Mouse (Mus musculus): ENCODE results near the gene Med28. TPM values are rescaled to one million over a fixed set of nuclear protein-coding genes. Genes with fewer than 3 reads are reported as not detected.

The Med28 gene
- polyA plus RNA-seq, 1 experiment from 2014 or later, result 251 TPM

- Histone ChIP-seq H3K4me1 (ENCODE audit: control insufficient read depth, insufficient read depth, low read length) (peaks cover 10% of the 10 kb centered on the region), H3K27ac (ENCODE audit: low read depth, low read length) (no peak overlapping the region), H3K36me3 (ENCODE audit: control insufficient read depth, insufficient read depth, low read length) (peaks cover 12% of the 10 kb centered on the region), H3K9ac (replicated peaks; ENCODE audit: low read depth, low read length) (no peak overlapping the region), H3K4me2 (ENCODE audit: low read depth, low read length) (peak overlapping the region; percentile 82), H3K9me3 (ENCODE audit: control insufficient read depth, low read length) (no peaks in the 10 kb centered on the region), H3K4me3 (ENCODE audit: low read depth, low read length) (no peak overlapping the region), H3K27me3 (ENCODE audit: control insufficient read depth, insufficient read depth, low read length) (no peaks in the 10 kb centered on the region)
- ATAC-seq (ENCODE audit: low read depth), result no peak
- WGBS, result 89% methylated on average over 6 of the region's 6 CpGs
Observed at GRCm38 (mm10) chr5:45521601-45522000, 1.6 kb downstream of the Med28 start.

- Histone ChIP-seq H3K27me3 (ENCODE audit: control insufficient read depth, insufficient read depth, low read length) (no peaks in the 10 kb centered on the region), H3K9ac (replicated peaks; ENCODE audit: low read depth, low read length) (no peak overlapping the region), H3K4me1 (ENCODE audit: control insufficient read depth, insufficient read depth, low read length) (peaks cover 10% of the 10 kb centered on the region), H3K27ac (ENCODE audit: low read depth, low read length) (no peak overlapping the region), H3K36me3 (ENCODE audit: control insufficient read depth, insufficient read depth, low read length) (peaks cover 23% of the 10 kb centered on the region), H3K4me2 (ENCODE audit: low read depth, low read length) (no peak overlapping the region), H3K4me3 (ENCODE audit: low read depth, low read length) (no peak overlapping the region), H3K9me3 (ENCODE audit: control insufficient read depth, low read length) (no peaks in the 10 kb centered on the region)
- no peak for ATAC-seq (ENCODE audit: low read depth)
- 92% methylated on average over 10 of the region's 10 CpGs for WGBS
Observed at GRCm38 (mm10) chr5:45525101-45525500, 5.1 kb downstream of the Med28 start.

- Histone ChIP-seq H3K27ac (ENCODE audit: low read depth, low read length) (no peak overlapping the region), H3K9me3 (ENCODE audit: control insufficient read depth, low read length) (no peaks in the 10 kb centered on the region), H3K36me3 (ENCODE audit: control insufficient read depth, insufficient read depth, low read length) (peaks cover 23% of the 10 kb centered on the region), H3K4me2 (ENCODE audit: low read depth, low read length) (no peak overlapping the region), H3K9ac (replicated peaks; ENCODE audit: low read depth, low read length) (no peak overlapping the region), H3K4me3 (ENCODE audit: low read depth, low read length) (no peak overlapping the region), H3K4me1 (ENCODE audit: control insufficient read depth, insufficient read depth, low read length) (peaks cover 5% of the 10 kb centered on the region), H3K27me3 (ENCODE audit: control insufficient read depth, insufficient read depth, low read length) (no peaks in the 10 kb centered on the region)
- WGBS, result 89% methylated on average over 4 of the region's 4 CpGs
- no peak for ATAC-seq (ENCODE audit: low read depth)
Observed at GRCm38 (mm10) chr5:45526338-45526737, 6.3 kb downstream of the Med28 start.

- Histone ChIP-seq H3K4me3 (ENCODE audit: low read depth, low read length) (no peak overlapping the region), H3K4me1 (ENCODE audit: control insufficient read depth, insufficient read depth, low read length) (no peaks in the 10 kb centered on the region), H3K27me3 (ENCODE audit: control insufficient read depth, insufficient read depth, low read length) (no peaks in the 10 kb centered on the region), H3K9me3 (ENCODE audit: control insufficient read depth, low read length) (no peaks in the 10 kb centered on the region), H3K27ac (ENCODE audit: low read depth, low read length) (no peak overlapping the region), H3K36me3 (ENCODE audit: control insufficient read depth, insufficient read depth, low read length) (peaks cover 23% of the 10 kb centered on the region), H3K9ac (replicated peaks; ENCODE audit: low read depth, low read length) (no peak overlapping the region), H3K4me2 (ENCODE audit: low read depth, low read length) (no peak overlapping the region)
- ATAC-seq (ENCODE audit: low read depth), result no peak
- 96% methylated on average over 3 of the region's 3 CpGs for WGBS
Observed at GRCm38 (mm10) chr5:45529696-45530095, 9.7 kb downstream of the Med28 start.

GRCm38 (mm10) chr5:45534319-45535098, 14.5 kb downstream of the Med28 start:
- Histone ChIP-seq H3K4me2 (ENCODE audit: low read depth, low read length) (no peak overlapping the region), H3K4me3 (ENCODE audit: low read depth, low read length) (no peak overlapping the region), H3K9me3 (ENCODE audit: control insufficient read depth, low read length) (no peaks in the 10 kb centered on the region), H3K27me3 (ENCODE audit: control insufficient read depth, insufficient read depth, low read length) (no peaks in the 10 kb centered on the region), H3K36me3 (ENCODE audit: control insufficient read depth, insufficient read depth, low read length) (peaks cover 5% of the 10 kb centered on the region; the same call in 1 of the 2 replicates), H3K4me1 (ENCODE audit: control insufficient read depth, insufficient read depth, low read length) (no peaks in the 10 kb centered on the region), H3K9ac (replicated peaks; ENCODE audit: low read depth, low read length) (no peak overlapping the region), H3K27ac (ENCODE audit: low read depth, low read length) (no peak overlapping the region)
- ATAC-seq (ENCODE audit: low read depth), result peak; percentile 83
- WGBS, result 5% methylated on average over 16 of the region's 17 CpGs

- Histone ChIP-seq H3K9ac (replicated peaks; ENCODE audit: low read depth, low read length) (no peak overlapping the region), H3K27ac (ENCODE audit: low read depth, low read length) (no peak overlapping the region), H3K4me2 (ENCODE audit: low read depth, low read length) (no peak overlapping the region), H3K4me3 (ENCODE audit: low read depth, low read length) (no peak overlapping the region), H3K4me1 (ENCODE audit: control insufficient read depth, insufficient read depth, low read length) (no peaks in the 10 kb centered on the region), H3K27me3 (ENCODE audit: control insufficient read depth, insufficient read depth, low read length) (no peaks in the 10 kb centered on the region), H3K9me3 (ENCODE audit: control insufficient read depth, low read length) (no peaks in the 10 kb centered on the region), H3K36me3 (ENCODE audit: control insufficient read depth, insufficient read depth, low read length) (no peaks in the 10 kb centered on the region; the same call in 1 of the 2 replicates)
- no peak for ATAC-seq (ENCODE audit: low read depth)
- 65% methylated on average over 4 of the region's 4 CpGs for WGBS
Observed at GRCm38 (mm10) chr5:45535177-45535576, 15.1 kb downstream of the Med28 start.

- H3K27me3 ChIP-seq (ENCODE audit: control insufficient read depth, insufficient read depth, low read length), result no peaks in the 10 kb centered on the region
- no peaks in the 10 kb centered on the region for H3K9me3 ChIP-seq (ENCODE audit: control insufficient read depth, low read length)
- 70% methylated on average over 10 of the region's 10 CpGs for WGBS
- no peaks in the 10 kb centered on the region for H3K36me3 ChIP-seq (ENCODE audit: control insufficient read depth, insufficient read depth, low read length)
- no peak overlapping the region for H3K4me3 ChIP-seq (ENCODE audit: low read depth, low read length)
- no peak overlapping the region for H3K27ac ChIP-seq (ENCODE audit: low read depth, low read length)
- H3K4me2 ChIP-seq (ENCODE audit: low read depth, low read length), result no peak overlapping the region
- ATAC-seq (ENCODE audit: low read depth), result no peak
- no peak overlapping the region for H3K9ac ChIP-seq (replicated peaks; ENCODE audit: low read depth, low read length)
- H3K4me1 ChIP-seq (ENCODE audit: control insufficient read depth, insufficient read depth, low read length), result no peaks in the 10 kb centered on the region
Observed at GRCm38 (mm10) chr5:45539502-45539901, 19.5 kb downstream of the Med28 start.

GRCm38 (mm10) chr5:45543374-45543773, 23.3 kb downstream of the Med28 start:
- Histone ChIP-seq H3K27me3 (ENCODE audit: control insufficient read depth, insufficient read depth, low read length) (no peaks in the 10 kb centered on the region), H3K9ac (replicated peaks; ENCODE audit: low read depth, low read length) (no peak overlapping the region), H3K4me2 (ENCODE audit: low read depth, low read length) (no peak overlapping the region), H3K9me3 (ENCODE audit: control insufficient read depth, low read length) (no peaks in the 10 kb centered on the region), H3K36me3 (ENCODE audit: control insufficient read depth, insufficient read depth, low read length) (no peaks in the 10 kb centered on the region), H3K4me1 (ENCODE audit: control insufficient read depth, insufficient read depth, low read length) (no peaks in the 10 kb centered on the region), H3K27ac (ENCODE audit: low read depth, low read length) (no peak overlapping the region), H3K4me3 (ENCODE audit: low read depth, low read length) (no peak overlapping the region)
- ATAC-seq (ENCODE audit: low read depth), result no peak
- WGBS, result 50% methylated on average over 5 of the region's 5 CpGs

- Histone ChIP-seq H3K4me3 (ENCODE audit: low read depth, low read length) (no peak overlapping the region), H3K9me3 (ENCODE audit: control insufficient read depth, low read length) (no peaks in the 10 kb centered on the region), H3K9ac (replicated peaks; ENCODE audit: low read depth, low read length) (no peak overlapping the region), H3K27me3 (ENCODE audit: control insufficient read depth, insufficient read depth, low read length) (no peaks in the 10 kb centered on the region), H3K4me2 (ENCODE audit: low read depth, low read length) (no peak overlapping the region), H3K4me1 (ENCODE audit: control insufficient read depth, insufficient read depth, low read length) (no peaks in the 10 kb centered on the region), H3K36me3 (ENCODE audit: control insufficient read depth, insufficient read depth, low read length) (no peaks in the 10 kb centered on the region), H3K27ac (ENCODE audit: low read depth, low read length) (no peak overlapping the region)
- no peak for ATAC-seq (ENCODE audit: low read depth)
- 92% methylated on average over 1 of the region's 1 CpGs for WGBS
Observed at GRCm38 (mm10) chr5:45549586-45549985, 29.6 kb downstream of the Med28 start.
